Mouse (Mus musculus) adrenal gland, postnatal 36 days (tissue): Measurements from ENCODE around the gene Kif18b. TPM values are rescaled to one million over a fixed set of nuclear protein-coding genes. Genes with fewer than 3 reads are reported as not detected.
A peak's percentile ranks its signal among the peaks of the same experiment; 100 is the strongest.

Experiments used
- DNase-seq, 2 experiments: peaks; one replicate each; pipeline ENCODE4 v3.0.0; 2021; ENCODE audit warnings: mixed read lengths in 1 of 2
- total RNA-seq, 2 experiments: library from RNA; stranded (reverse); gene quantifications; 2 replicates each; pipeline ENCODE4 v1.2.3; 2021

Kif18b gene
- total RNA-seq, 2 experiments from 2014 or later: 1.8 to 2.1 TPM

DNA sequence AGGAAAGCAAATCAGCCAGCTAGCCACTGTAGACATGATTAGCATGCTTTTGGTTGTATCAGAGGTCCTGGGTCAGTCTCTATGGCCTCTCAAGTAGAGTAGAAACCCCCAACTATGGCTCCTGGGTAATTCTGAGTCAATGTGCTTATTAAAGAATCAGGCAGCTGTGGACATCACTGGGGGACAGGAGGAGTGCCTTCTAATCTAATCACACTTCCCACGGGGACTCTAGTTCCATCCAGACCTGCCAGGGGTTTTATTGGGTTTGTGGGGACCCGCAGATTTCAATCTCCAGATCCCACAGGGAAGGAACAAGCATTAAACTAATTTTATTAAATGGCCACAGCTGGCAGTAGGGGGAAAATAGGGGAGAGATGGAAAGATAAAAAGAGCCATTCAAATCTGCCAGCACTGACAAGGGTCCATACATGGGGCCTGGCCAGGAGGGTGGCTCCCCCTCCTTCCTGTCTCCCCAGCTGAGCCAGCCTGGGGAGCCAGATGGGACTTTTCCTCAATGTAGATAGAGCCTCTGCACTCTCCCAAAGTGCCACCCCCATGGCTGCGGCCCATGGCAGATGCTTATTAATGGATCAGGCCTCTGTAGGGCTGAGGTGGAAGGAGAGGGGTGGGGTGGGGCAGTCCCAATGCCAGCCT lies 12.7 kb upstream of the Kif18b start:
- no peak for DNase-seq

DNA sequence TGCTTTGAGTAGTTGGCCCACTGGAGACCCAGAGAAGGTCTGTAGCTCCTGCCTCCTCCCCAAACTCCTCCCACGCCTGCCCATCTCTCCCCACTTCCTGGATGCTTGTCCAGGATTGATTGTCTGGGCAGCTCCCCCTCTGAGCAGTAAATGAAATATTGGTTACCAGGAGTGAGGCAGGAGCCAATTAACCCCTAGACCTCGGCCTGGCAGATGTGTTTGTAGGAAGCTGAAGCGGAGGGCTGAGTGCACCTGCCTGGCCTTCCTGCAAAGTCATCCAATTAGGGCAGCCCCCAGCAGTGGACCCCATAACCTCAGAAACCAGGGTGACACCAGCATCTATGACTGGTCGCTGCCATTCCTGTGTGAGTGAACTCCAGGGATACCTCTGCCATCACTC lies 11.3 kb upstream of the Kif18b start:
- no peak for DNase-seq

DNA sequence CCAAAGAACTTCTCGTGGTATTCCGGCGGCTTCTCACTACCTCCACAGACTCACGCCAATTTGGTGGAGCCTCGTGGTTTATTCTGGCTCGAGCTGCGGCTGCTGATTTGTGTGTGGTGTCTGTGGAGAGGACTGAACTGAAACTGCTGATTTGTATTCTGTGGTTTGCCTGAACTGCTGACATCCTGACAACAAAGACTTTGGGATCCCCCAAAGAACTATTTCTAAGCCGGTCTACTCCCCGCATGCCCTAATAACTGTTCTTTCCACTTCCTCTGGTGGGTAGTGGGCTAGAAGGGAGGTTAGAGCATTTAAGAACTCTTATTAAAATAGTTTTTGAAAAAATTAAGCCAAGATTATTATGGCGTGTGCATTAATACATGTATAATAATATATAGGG lies 5.7 kb upstream of the Kif18b start:
- DNase-seq: no peak

DNA sequence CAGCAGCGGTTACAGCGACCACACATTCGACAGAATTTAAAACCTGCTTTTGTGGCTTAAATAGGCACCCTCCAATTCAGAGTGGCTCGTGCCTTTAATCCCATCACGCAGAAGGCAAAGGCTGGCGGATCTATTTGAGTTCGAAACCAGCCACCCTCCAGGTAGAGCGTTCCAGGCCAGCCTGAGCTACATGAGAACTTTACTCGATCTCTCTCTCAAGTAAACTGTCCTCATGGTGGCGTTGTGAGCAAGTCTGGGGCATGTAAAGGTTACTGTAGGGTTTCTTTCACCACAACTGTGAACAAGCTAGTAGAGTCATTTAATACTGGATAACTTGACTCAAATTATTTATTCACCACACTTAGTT lies 410 bp upstream of the Kif18b start:
- peak in 1 of 2 experiments; percentile 10 for DNase-seq

DNA sequence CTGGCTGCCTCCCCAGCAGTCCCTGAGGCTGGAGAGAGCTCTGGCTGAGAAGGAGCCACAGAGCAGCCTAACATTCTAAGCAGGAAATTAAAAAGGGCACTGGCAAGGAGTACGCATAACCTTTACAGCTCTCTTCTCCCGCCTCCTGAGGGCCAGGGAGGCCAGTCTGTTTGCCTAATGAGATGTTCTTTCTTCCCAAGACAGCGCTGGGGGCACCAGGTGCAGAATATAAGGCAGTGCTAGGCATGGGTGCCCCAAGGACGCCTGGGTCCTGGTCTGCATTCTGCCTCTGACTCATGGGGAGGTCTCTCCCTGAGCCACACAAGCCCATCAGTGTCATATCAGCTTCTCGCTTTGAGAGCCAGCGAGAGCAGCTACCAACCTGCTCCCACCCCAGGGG lies 3.4 kb downstream of the Kif18b start:
- peak in 1 of 2 experiments; percentile 35 for DNase-seq

DNA sequence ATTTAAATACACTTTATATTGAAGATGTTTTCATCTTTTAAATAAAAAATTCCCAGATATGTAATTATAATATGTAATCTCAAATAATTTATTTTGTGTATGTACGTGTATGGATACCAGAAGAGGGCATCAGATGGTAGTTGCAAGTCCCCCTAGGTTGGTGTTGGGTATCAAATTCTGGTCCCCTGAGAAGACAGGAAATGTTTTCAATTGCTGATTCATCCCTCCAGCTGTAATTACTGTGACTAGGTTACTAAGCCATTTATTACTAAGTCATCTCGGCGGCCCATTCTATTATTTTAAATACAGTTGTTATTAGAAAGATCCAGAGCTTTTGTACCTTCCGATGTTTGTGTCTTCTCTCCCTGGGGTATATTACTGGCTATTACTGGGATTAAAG lies 6.8 kb downstream of the Kif18b start:
- no peak for DNase-seq

DNA sequence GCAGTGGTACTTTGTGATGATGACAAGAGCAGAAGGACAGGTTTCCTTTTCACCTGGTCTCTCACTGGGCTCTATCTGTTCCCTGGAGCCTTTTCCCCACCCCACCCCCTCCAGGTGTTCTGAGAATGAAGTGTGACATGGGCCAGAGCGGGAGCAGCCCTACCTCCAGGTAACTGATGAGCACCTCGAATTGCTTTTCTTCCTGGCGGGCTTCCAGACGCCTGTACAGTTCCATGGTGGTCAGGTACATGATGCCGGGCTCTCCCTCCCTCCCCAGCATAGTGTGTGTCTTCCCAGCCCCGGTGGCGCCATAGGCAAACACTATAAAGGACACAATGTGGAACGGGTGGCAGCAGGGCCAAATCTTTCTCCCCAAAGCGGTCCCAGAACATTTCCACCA lies 9.5 kb downstream of the Kif18b start:
- DNase-seq: no peak

DNA sequence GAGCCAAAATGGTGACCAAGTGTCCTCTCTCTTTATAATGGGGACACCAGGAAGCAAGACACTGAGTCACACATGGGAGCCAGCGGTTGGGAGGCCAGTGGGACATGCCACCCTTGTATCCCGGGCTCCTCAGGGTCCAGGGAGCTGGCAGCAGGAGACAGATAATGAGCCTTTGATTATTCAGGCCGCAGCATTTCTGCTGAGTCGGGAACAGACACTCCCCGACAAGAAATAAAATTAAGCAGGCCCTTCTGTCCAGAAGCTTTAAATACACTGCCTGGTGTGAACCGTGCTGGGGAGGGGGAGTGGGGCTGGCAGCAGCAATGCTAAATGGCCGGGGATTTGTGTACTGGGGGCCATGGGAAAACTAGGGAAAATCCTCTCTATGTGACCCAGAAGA lies 13.5 kb downstream of the Kif18b start:
- no peak for DNase-seq

DNA sequence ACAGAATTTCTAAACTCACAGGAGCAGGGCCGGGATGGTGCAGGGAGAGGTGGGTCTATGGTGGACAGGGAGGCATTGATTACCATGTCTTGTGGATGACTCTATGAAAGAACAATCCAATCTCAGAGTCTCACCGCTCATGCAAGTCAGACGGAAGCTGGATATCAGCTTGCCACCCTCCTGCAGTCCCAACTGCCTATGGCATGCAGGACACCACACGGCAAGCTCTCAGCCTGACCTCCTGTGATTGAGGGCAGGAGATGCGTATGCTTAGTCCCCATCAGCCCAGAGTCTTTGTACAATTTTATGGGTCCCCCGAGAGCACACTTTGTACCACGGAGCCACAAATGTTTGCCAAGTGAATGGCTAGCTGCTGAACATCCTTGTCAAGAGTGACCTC lies 21.3 kb downstream of the Kif18b start:
- no peak for DNase-seq

DNA sequence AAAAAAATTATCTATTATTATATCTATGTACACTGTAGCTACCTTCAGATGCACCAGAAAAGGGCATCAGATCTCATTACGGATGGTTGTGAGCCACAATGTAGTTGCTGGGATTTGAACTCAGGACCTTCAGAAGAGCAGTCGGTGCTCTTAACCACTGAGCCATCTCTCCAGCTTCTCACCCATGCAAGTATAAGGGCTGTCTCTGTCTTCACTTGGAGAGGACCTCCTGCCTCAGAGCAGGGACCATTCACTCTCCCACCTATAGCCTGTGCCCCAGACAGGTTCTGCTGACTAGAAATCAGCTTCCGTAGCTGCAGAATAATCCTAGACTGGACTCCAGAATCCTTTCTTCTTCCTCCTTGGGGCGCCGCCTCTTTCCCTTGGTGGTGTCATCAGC lies 22.8 kb downstream of the Kif18b start:
- no peak for DNase-seq

DNA sequence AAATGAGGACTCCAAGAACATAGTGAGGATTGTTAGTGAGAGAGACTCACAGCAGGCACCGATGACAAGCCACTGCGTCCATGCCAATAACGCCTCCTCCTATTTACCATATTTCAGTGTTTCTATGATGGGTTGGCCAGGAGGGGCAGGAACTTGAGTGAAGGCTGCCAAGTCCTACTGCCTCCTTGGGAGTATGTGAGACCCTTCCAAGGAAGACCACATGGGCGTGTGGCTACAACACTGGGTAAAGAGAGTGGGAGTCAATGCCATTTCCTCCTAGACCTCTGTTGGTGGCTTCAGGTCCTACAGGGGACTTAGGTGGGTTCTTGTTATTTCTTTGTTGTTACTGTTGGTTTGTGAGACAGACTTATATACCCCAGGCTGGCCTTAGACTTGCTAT lies 23.7 kb downstream of the Kif18b start:
- no peak for DNase-seq

DNA sequence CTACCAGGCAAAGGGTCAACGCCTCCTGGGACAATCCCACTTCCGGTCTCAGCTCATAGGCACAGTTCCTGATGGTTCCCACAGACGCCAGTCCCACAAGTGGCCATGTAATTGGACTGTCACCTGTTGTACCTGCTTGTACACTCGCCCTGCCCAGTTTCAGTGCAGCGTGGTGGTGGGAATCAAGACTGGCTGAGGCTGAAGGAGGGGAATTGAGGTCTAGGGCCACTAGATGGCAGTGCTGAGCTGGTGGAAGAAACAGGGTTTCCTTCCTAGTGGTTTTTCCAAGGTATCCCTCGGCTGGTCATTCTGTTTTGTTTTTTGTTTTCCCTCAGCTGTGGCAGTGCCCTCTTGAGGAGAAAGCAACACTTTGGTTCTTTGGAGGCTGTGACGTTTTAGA lies 24.2 kb downstream of the Kif18b start, which contains the start of gene Gfap:
Gfap (minus strand) TSS at position 150 of the 400 bp plus-strand sequence.
- peak; percentile 83 to 88 for DNase-seq

DNA sequence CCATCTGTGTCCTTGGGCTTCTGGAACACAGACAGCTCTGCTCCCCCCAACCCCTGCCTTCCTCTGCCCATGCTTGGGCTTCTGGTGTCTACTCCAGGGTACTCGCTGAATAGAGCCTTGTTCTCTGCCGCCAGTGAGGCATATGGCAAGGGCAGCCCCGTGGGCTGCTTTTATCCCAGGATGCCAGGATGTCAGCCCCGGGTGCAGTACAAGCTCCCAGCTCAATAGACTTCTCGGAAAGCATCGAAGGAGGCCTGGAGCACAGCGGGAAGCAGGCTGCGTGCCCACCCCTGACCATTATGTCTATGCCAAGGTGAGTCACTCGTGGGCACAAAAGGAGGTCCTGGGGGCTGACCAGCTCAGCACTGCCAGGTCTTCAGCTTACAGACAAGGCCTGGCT lies 26.5 kb downstream of the Kif18b start:
- DNase-seq: no peak

DNA sequence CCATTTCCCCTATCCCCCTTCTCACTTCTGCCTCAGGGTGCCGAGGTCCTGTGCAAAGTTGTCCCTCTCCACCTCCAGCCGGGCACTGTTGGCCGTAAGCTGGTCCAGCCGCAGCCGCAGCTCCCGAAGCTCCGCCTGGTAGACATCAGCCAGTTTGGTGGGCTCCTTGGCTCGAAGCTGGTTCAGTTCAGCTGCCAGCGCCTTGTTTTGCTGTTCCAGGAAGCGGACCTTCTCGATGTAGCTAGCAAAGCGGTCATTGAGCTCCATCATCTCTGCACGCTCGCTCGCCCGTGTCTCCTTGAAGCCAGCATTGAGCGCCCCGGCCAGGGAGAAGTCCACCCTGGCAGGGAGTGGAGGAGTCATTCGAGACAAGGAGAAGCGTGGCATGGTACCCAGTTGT lies 28.3 kb downstream of the Kif18b start:
- no peak for DNase-seq

DNA sequence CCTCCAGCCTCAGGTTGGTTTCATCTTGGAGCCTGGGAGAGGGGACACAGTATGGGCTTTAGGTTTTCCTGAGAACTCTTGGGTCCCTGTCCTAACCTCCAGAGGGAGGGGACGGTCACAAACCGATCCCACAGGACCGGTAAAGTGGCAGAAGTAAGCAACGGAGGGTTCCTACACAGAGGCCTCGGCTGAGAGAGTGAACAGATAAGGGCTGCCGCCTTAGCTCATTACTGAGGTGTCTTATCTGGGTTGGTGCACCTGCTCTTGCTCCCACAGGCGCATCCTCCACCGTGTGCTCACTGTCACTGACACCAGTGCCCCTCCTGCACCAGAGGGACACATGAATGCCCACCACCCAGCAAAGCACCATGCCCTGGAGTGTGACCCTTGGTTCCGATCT lies 29.1 kb downstream of the Kif18b start:
- DNase-seq: no peak

DNA sequence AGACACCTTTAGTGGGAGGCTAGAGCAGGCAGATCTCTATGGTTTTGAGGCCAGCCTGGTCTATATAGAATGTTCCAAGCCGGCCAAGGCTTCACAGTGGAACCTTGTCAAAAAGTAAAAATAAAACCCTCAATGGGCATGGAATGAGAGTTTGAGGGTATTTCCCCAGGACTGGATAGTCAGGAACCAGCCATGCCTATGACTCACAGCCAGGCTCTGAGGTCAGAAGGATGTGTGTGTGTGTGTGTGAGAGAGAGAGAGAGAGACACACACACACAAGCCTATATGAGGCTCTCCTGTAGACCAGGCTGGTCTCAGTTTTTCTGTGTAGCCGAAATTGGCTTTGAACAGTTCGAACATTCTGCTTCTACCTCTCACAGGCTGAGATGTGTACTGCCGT lies 30.2 kb downstream of the Kif18b start:
- peak in 1 of 2 experiments; percentile 37 for DNase-seq

DNA sequence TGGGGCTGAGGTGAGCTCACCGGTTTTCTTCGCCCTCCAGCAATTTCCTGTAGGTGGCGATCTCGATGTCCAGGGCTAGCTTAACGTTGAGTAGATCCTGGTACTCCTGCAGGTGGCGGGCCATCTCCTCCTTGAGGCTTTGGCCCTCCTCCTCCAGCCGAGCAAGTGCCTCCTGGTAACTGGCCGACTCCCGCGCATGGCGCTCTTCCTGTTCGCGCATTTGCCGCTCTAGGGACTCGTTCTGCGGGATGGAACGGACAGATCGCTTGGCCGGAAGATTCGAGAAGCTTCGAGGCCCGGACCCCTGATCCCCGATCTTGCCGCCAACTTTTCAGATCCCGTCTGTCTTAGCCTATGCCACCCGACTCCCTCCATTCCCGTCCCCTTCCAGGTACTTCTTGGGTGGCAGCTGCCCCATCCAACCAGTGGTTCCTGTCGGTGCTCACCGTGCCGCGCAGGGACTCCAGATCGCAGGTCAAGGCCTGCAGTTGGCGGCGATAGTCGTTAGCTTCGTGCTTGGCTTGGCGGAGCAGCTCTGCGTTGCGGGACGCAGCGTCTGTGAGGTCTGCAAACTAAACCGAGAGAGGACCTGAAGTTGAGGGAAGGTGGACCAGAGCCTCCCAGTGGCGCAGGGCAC lies 31.8 kb downstream of the Kif18b start:
- peak; percentile 69 to 74 for DNase-seq

DNA sequence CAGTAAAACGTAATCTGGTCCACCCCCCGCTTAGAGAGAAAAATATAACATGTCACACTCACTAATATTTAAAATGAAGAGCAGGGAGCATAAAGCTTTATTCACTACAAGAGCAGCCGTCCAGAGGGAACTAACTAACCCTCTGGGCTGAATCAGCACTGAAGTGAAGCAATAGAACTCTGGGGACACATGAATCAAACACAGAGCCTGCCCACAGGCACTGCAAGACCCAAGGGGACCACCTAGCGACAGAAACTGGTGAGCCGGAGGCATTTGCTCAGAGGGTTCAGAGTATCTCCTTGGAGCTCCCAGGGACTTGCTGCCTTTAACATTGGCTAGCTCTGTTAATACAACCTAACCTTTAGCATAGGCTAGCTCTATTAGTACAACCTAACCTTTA lies 34.8 kb downstream of the Kif18b start:
- no peak for DNase-seq

DNA sequence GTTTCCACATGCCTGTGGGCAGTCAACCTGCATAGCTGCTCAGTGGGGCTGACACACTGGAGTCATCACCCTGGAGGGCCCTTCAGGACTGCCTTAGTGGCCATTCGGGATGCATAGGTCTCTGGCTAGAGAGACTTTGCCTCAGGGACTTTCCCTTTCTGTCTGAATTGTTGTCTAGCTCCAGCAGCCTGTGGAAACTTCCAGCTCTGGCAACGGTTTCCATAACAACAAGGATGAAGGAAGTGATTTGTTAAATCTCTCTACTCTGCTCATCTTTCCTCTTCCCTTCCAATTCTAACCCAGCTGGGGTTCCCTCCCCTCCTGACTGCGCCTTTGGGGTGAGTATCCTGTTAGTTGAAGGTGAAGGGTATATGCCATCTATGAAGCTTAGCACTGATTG lies 36.8 kb downstream of the Kif18b start:
- no peak for DNase-seq

DNA sequence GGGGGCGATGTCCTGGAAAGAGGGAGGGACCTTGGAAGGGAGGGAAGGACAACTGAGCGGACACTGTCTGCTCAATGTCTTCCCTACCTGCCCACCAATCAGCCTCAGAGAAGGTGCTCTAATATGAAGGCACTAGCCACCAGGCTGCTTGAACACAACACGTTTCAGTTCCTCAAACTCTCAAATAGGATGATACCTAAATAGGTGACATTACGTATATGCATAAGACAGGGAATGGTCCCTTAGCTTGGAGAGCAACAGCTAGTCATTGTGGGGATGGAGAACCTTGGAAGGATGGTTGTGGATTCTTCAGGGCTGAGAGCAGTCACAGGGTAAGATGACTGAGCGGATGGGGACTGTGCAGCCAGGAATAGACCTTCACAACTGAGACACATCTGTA lies 37.5 kb downstream of the Kif18b start:
- no peak for DNase-seq

DNA sequence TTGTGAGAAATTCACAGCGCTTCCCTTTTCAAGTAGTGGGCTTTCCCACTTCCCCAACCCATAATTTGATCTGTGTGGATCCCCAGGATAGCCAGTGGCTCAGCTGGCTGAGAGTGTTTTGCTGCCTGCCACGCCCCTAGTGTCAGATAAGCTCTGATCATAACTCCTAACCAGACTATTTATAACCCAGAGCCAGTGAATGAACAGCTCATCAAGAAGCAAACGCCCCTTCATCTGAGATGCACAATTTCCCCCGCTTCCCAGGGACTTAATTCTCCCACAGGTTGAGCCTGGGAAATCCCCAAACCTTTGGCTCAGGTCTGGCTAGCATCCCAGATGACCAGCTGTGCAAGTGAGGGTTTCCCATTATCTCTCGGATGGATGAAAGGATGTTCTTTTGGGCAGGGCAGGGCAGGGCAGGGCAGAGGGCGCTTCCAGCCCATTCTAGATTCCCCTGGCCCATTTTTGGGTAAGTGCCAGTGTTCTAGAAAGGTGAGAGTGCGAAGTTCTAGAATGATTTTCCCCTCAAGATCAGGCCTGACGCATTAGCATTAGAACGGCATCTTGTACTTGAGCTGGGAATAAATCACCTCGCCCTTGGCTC lies 40.2 kb downstream of the Kif18b start, which contains the start of gene Fam187a:
Fam187a (plus strand) TSS at position 554 of the 604 bp plus-strand sequence.
- no peak for DNase-seq

DNA sequence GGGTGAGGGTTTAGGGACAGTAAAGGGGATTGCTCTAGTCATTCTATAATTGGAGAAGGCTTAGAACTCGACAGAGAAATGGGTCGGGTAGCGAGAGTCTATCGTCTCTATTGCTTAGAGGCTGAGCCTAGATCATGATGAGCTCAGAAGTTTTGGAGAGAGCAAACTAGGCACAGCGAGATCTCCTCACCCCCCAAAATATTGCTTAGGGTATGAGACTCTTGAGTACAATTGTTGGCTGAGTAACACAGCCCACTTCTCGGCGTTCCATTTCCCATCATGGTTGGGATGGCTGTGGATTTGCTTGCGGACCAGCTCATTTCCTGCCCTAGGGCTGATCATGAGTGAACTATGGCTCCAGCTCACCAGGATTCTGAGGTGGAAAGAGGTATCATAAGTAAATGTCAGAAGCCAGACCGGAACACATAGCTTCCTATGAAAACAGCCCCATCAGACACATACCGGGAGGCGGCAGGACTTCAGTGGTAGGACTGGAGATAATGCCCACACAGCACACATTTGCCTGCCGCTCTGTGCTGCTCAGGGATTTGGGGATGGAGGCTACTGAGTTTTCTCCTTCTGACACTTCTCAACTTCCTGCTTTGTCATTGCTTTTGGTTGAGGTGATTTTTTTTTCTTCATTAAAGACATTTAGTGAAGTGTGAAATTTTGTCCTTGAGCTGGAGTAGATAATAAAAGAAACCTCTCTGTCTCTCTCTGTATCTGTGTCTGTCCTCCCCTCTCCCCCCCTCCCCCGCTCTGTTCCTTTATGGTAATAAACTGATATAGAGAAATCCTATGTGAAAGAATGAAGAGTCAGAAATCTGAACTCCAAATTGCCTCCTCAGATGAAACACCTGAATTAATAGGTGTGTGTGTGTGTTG lies 43.4 kb downstream of the Kif18b start:
- DNase-seq: no peak
